Mouse (Mus musculus) adrenal gland (tissue): Measurements from ENCODE around the gene Rgl3.

Source experiments
- intact Hi-C: fragments of 180-260 bp; cut with DNase I; formaldehyde crosslinking; loops from one replicate; pipeline ENCODE4 v1.15.1; 2025
- long read RNA-seq, 2 experiments: library from polyadenylated mRNA; unstranded; transcript quantifications; one replicate each; pipeline ENCODE4 v2.0.0; 2020; ENCODE audit warnings: borderline replicate concordance in 1 of 2; ENCODE audit not compliant: insufficient replicate concordance in 1 of 2

Gene Rgl3
- long read RNA-seq, experiment 1, partial matches to known transcripts, result 2 of 7 reads
- long read RNA-seq, experiment 1, other reads (novel, unspliced or antisense), result 1 of 7 reads
- long read RNA-seq, experiment 2, partial matches to known transcripts, result 1 of 6 reads
- long read RNA-seq, experiment 2, other reads (novel, unspliced or antisense), result 1 of 6 reads

GRCm38 (mm10) chr9:21989230-21990110, at the start of gene Rgl3:
Gene Rgl3 (minus strand): TSS chr9:21989446.
- intact Hi-C loops, result no loop called here

- intact Hi-C loops, result no loop called here
Measured at GRCm38 (mm10) chr9:22037826-22038225, 48.6 kb upstream of the Rgl3 start.

- intact Hi-C loops, result no loop called here
Measured at GRCm38 (mm10) chr9:22035300-22036044, 46.2 kb upstream of the Rgl3 start.

- intact Hi-C loops, result no loop called here
Measured at GRCm38 (mm10) chr9:22030386-22030785, 41.1 kb upstream of the Rgl3 start.

- intact Hi-C loops, result no loop called here
Measured at GRCm38 (mm10) chr9:22028467-22028866, 39.2 kb upstream of the Rgl3 start.

- intact Hi-C loops, result no loop called here
Measured at GRCm38 (mm10) chr9:22024592-22024991, 35.3 kb upstream of the Rgl3 start.

- intact Hi-C loops, result no loop called here
Measured at GRCm38 (mm10) chr9:22017208-22017825, 28.1 kb upstream of the Rgl3 start.

GRCm38 (mm10) chr9:22016245-22016644, 27.0 kb upstream of the Rgl3 start:
- intact Hi-C loops, result no loop called here

- intact Hi-C loops, result no loop called here
Measured at GRCm38 (mm10) chr9:22012731-22013130, 23.5 kb upstream of the Rgl3 start.

- intact Hi-C loops, result no loop called here
Measured at GRCm38 (mm10) chr9:22011055-22011454, 21.8 kb upstream of the Rgl3 start.

- intact Hi-C loops, result no loop called here
Measured at GRCm38 (mm10) chr9:22004546-22004945, 15.3 kb upstream of the Rgl3 start.

GRCm38 (mm10) chr9:22003163-22003554, 13.9 kb upstream of the Rgl3 start:
- intact Hi-C loops, result no loop called here

- intact Hi-C loops, result no loop called here
Measured at GRCm38 (mm10) chr9:22002194-22003162, 13.2 kb upstream of the Rgl3 start, which contains the start of the genes Ccdc151 and Prkcsh. Gene Ccdc151 (minus strand): TSS chr9:22002634. Gene Prkcsh (plus strand): TSS chr9:22002806.

GRCm38 (mm10) chr9:22001633-22002032, 12.4 kb upstream of the Rgl3 start:
- intact Hi-C loops, result no loop called here

GRCm38 (mm10) chr9:22000296-22000695, 11.1 kb upstream of the Rgl3 start:
- intact Hi-C loops, result no loop called here

GRCm38 (mm10) chr9:21996178-21996867, 7.1 kb upstream of the Rgl3 start:
- intact Hi-C loops, result no loop called here

- intact Hi-C loops, result no loop called here
Measured at GRCm38 (mm10) chr9:21992227-21992626, 3.0 kb upstream of the Rgl3 start.

- intact Hi-C loops, result no loop called here
Measured at GRCm38 (mm10) chr9:21988421-21989101, 685 bp downstream of the Rgl3 start.
